Mouse (Mus musculus) CH12.LX (cell line): ENCODE measurements at regions not wholly inside any gene's neighbourhood (a gene's known extent, or its start where the extent isn't known, plus 50 kb on each side); places are given as distances from the start of the nearest gene placed in this dataset.

Source experiments
- DNase-seq: peaks from one replicate; pipeline ENCODE4 v3.0.0-alpha.2; 2013; ENCODE audit errors: extremely low read depth
- H3K27ac ChIP-seq: 2 replicates; pipeline ENCODE4 v1.5.1; 2012; ENCODE audit warnings: low read depth, mild to moderate bottlenecking, control low read depth, moderate library complexity; ENCODE audit not compliant: insufficient read depth
- H3K27me3 ChIP-seq: replicated peaks from 2 replicates; pipeline ENCODE3; 2012; ENCODE audit warnings: inconsistent platforms
- H3K36me3 ChIP-seq, 2 experiments: replicated peaks in 1 of 2; 2 replicates each; pipeline versions ENCODE3 to v1.6.1; 2012; ENCODE audit warnings: inconsistent platforms in 1 of 2, low read length in 1 of 2, mild to moderate bottlenecking in 1 of 2, mixed read lengths in 1 of 2, moderate library complexity in 1 of 2; ENCODE audit not compliant: control insufficient read depth in 1 of 2, insufficient read depth in 1 of 2
- H3K4me1 ChIP-seq, 2 experiments: 2 replicates each; pipeline ENCODE4 v1.6.1; 2012; ENCODE audit warnings: inconsistent platforms in 1 of 2, moderate library complexity in 1 of 2; ENCODE audit not compliant: insufficient read depth in 2 of 2, control insufficient read depth in 1 of 2
- H3K4me2 ChIP-seq: 2 replicates; pipeline ENCODE4 v1.6.1; 2012; ENCODE audit warnings: low read depth, mild to moderate bottlenecking, control low read depth; ENCODE audit not compliant: poor library complexity, insufficient read depth, severe bottlenecking
- H3K4me3 ChIP-seq, 3 experiments: fragments of 150-350 bp in 1 of 3; sonication (generic) in 1 of 3; replicated peaks in 1 of 3; 2 replicates each; pipeline versions ENCODE3 to v1.5.1; 2011 to 2012; ENCODE audit warnings: low read depth in 2 of 3, low read length in 2 of 3, mild to moderate bottlenecking in 2 of 3, moderate library complexity in 2 of 3, control low read depth in 1 of 3, improper control_type of control experiment in 1 of 3, inconsistent platforms in 1 of 3, mixed read lengths in 1 of 3; ENCODE audit not compliant: poor library complexity in 1 of 3
- H3K79me2 ChIP-seq: replicated peaks from 2 replicates; pipeline ENCODE4 v1.6.1; 2012; ENCODE audit warnings: mild to moderate bottlenecking, moderate library complexity; ENCODE audit not compliant: control insufficient read depth, poor library complexity, insufficient read depth, severe bottlenecking; ENCODE audit errors: extremely low read depth
- H3K9ac ChIP-seq: 2 replicates; pipeline ENCODE4 v1.6.1; 2012; ENCODE audit warnings: low read depth, mild to moderate bottlenecking, control low read depth, moderate library complexity; ENCODE audit not compliant: insufficient read depth
- H3K9me3 ChIP-seq: replicated peaks from 2 replicates; pipeline ENCODE3; 2012; ENCODE audit warnings: low read length, inconsistent platforms, mixed read lengths
- BHLHE40 ChIP-seq: IDR thresholded peaks from 2 replicates; pipeline ENCODE4 v1.6.1; 2011; ENCODE audit warnings: mild to moderate bottlenecking, low read depth, low read length, improper control_type of control experiment
- CHD1 ChIP-seq: IDR thresholded peaks from 2 replicates; pipeline ENCODE4 v1.6.1; 2012; ENCODE audit warnings: low read depth, low read length, improper control_type of control experiment, inconsistent platforms
- CHD2 ChIP-seq: IDR thresholded peaks from 2 replicates; pipeline ENCODE4 v1.6.1; 2011; ENCODE audit warnings: low read length, improper control_type of control experiment
- CTCF ChIP-seq, 2 experiments: IDR thresholded peaks in 1 of 2; conservative IDR thresholded peaks in 1 of 2; 2 replicates each; pipeline ENCODE4 v1.5.1; 2011 to 2012; ENCODE audit warnings: low read depth in 2 of 2, low read length in 2 of 2, improper control_type of control experiment in 1 of 2, inconsistent platforms in 1 of 2, mild to moderate bottlenecking in 1 of 2, moderate library complexity in 1 of 2
- E2F4 ChIP-seq: IDR thresholded peaks from 2 replicates; pipeline ENCODE4 v1.6.1; 2011; ENCODE audit warnings: low read depth, low read length, improper control_type of control experiment; ENCODE audit not compliant: insufficient replicate concordance
- HCFC1 ChIP-seq: IDR thresholded peaks from 2 replicates; pipeline ENCODE4 v1.6.1; 2012; ENCODE audit warnings: low read depth, mild to moderate bottlenecking, inconsistent platforms, low read length, improper control_type of control experiment
- IRF4 ChIP-seq: IDR thresholded peaks from 2 replicates; pipeline ENCODE4 v1.6.1; 2014; ENCODE audit warnings: low read depth, mild to moderate bottlenecking, inconsistent platforms, low read length, improper control_type of control experiment
- JUND ChIP-seq: conservative IDR thresholded peaks from 2 replicates; pipeline ENCODE4 v1.6.1; 2011; ENCODE audit warnings: low read depth, low read length, improper control_type of control experiment
- MAFK ChIP-seq: IDR thresholded peaks from 2 replicates; pipeline ENCODE4 v1.6.1; 2011; ENCODE audit warnings: low read length, improper control_type of control experiment; ENCODE audit not compliant: insufficient replicate concordance
- MAX ChIP-seq: IDR thresholded peaks from 2 replicates; pipeline ENCODE4 v1.6.1; 2011; ENCODE audit warnings: low read length, improper control_type of control experiment
- MEF2A ChIP-seq: IDR thresholded peaks from 2 replicates; pipeline ENCODE4 v1.6.1; 2014; ENCODE audit warnings: low read depth, mild to moderate bottlenecking, inconsistent platforms, low read length, improper control_type of control experiment, borderline replicate concordance
- POLR2A ChIP-seq: IDR thresholded peaks from 2 replicates; pipeline ENCODE4 v1.6.1; 2011; ENCODE audit warnings: low read depth, mild to moderate bottlenecking, improper control_type of control experiment, low read length
- SIN3A ChIP-seq: IDR thresholded peaks from 2 replicates; pipeline ENCODE4 v1.6.1; 2012; ENCODE audit warnings: low read length, improper control_type of control experiment, inconsistent platforms
- SMC3 ChIP-seq: IDR thresholded peaks from 2 replicates; pipeline ENCODE4 v1.6.1; 2011; ENCODE audit warnings: low read depth, low read length, improper control_type of control experiment
- TCF12 ChIP-seq: IDR thresholded peaks from 2 replicates; pipeline ENCODE4 v1.6.1; 2014; ENCODE audit warnings: low read depth, mild to moderate bottlenecking, inconsistent platforms, low read length, improper control_type of control experiment
- UBTF ChIP-seq: IDR thresholded peaks from 2 replicates; pipeline ENCODE4 v1.6.1; 2012; ENCODE audit warnings: low read depth, mild to moderate bottlenecking, inconsistent platforms, low read length, improper control_type of control experiment, moderate library complexity
- ZC3H11A ChIP-seq: IDR thresholded peaks from 2 replicates; pipeline ENCODE4 v1.6.1; 2012; ENCODE audit warnings: low read depth, mild to moderate bottlenecking, inconsistent platforms, low read length, improper control_type of control experiment
- dilution Hi-C: fragments of 300-500 bp; cut with MboI; formaldehyde crosslinking; loops from 2 replicates; pipeline ENCODE4 v1.14.3; 2020; ENCODE audit warnings: low sequenced_read_pairs; ENCODE audit not compliant: extremely low pct_unique_long_range_greater_than_20kb, extremely low pct_ligation_motif_present
- in situ Hi-C: fragments of 300-500 bp; cut with MboI; formaldehyde crosslinking; loops from 3 replicates; pipeline ENCODE4 v1.14.3; 2019; ENCODE audit warnings: low sequenced_read_pairs, low pct_ligation_motif_present, low pct_unique_long_range_greater_than_20kb, mixed read lengths

- no peak for TF ChIP-seq CHD1
- no peak for TF ChIP-seq CTCF (conservative IDR thresholded peaks at IDR 0.05 in 1 of 2, IDR thresholded peaks at IDR 0.05 in 1 of 2; ENCODE audit: low read depth in 2 of 2, low read length in 2 of 2)
- no peak for TF ChIP-seq SMC3
- TF ChIP-seq UBTF: no peak
- TF ChIP-seq E2F4: no peak
- no peak for TF ChIP-seq ZC3H11A
- no peak for TF ChIP-seq MEF2A
- TF ChIP-seq IRF4: no peak
- no peak for TF ChIP-seq BHLHE40
- no peak for TF ChIP-seq SIN3A
- TF ChIP-seq HCFC1: no peak
- no peak for TF ChIP-seq JUND
- no peak for TF ChIP-seq CHD2
- no peak for TF ChIP-seq MAX
- Histone ChIP-seq H3K9me3 (no peaks in the 10 kb centered on the region), H3K9ac (no peak overlapping the region), H3K27me3 (peaks cover 2% of the 10 kb centered on the region), H3K27ac (no peak overlapping the region), H3K4me1 (no peaks in the 10 kb centered on the region), H3K4me2 (no peak overlapping the region), H3K4me3 (no peak overlapping the region), H3K36me3 (no peaks in the 10 kb centered on the region), H3K79me2 (no peaks in the 10 kb centered on the region)
- in situ Hi-C loops: no loop called here
- dilution Hi-C loops: no loop called here
- no peak for DNase-seq
Measured at GRCm38 (mm10) chr14:36525591-36526037, 430.9 kb downstream of the 4930474N05Rik start.

GRCm38 (mm10) chr14:36502076-36502994, 407.6 kb downstream of the 4930474N05Rik start:
- H3K36me3 ChIP-seq: no peaks in the 10 kb centered on the region
- H3K4me2 ChIP-seq: no peak overlapping the region
- no peak overlapping the region for H3K9ac ChIP-seq
- DNase-seq: no peak
- no peaks in the 10 kb centered on the region for H3K79me2 ChIP-seq
- H3K4me1 ChIP-seq: peaks cover 3 to 6% of the 10 kb centered on the region in 2 experiments; a peak in 2 of 4 replicates
- dilution Hi-C loops: no loop called here
- no peaks in the 10 kb centered on the region for H3K27me3 ChIP-seq
- H3K4me3 ChIP-seq: no peak overlapping the region
- H3K9me3 ChIP-seq: no peaks in the 10 kb centered on the region
- no peak overlapping the region for H3K27ac ChIP-seq
- TF ChIP-seq ZC3H11A (no peak), TCF12 (no peak), POLR2A (no peak), MAFK (no peak)
- TF ChIP-seq, all 38 proteins: peak for 0
- in situ Hi-C loops: no loop called here
